Mouse (Mus musculus) C2C12 (cell line): ENCODE measurements around the gene Eef1akmt2.

ENCODE experiments used
- FOSL1 ChIP-seq: IDR thresholded peaks from one replicate; pipeline ENCODE4 v1.8.0; 2011; ENCODE audit warnings: mild to moderate bottlenecking, low read length; ENCODE audit not compliant: poor library complexity, insufficient read depth, severe bottlenecking
- USF1 ChIP-seq: IDR thresholded peaks from one replicate; pipeline ENCODE4 v1.6.1; 2011; ENCODE audit warnings: low read depth, mild to moderate bottlenecking, control low read depth, moderate library complexity

GRCm38 (mm10) chr7:132778630-132779029 is 73.8 kb downstream of the Eef1akmt2 start:
- TF ChIP-seq FOSL1: no peak
- TF ChIP-seq USF1: no peak
